Mouse (Mus musculus) embryonic fibroblast, embryonic 13.5 days (primary cell): Measurements from ENCODE around the gene Tmem143. TPM values are rescaled to one million over a fixed set of nuclear protein-coding genes. Genes with fewer than 3 reads are reported as not detected.
A peak's percentile ranks its signal among the peaks of the same experiment; 100 is the strongest.
"Not testable (repeated sequence)": the region's sequence is repeated elsewhere in the genome, so short reads cannot be mapped to it uniquely, and the experiment has no call there.

ENCODE experiments used
- H3K27ac ChIP-seq: 2 replicates; pipeline ENCODE4 v1.5.1; 2012; ENCODE audit warnings: low read length, control low read depth, inconsistent platforms; ENCODE audit not compliant: insufficient read depth
- H3K4me1 ChIP-seq: 2 replicates; pipeline ENCODE4 v1.6.1; 2011; ENCODE audit warnings: low read length; ENCODE audit not compliant: control insufficient read depth, insufficient read depth
- H3K4me3 ChIP-seq: 2 replicates; pipeline ENCODE4 v1.5.1; 2011; ENCODE audit warnings: mild to moderate bottlenecking, control low read depth, low read length; ENCODE audit not compliant: insufficient read depth
- CTCF ChIP-seq: IDR thresholded peaks from 2 replicates; pipeline ENCODE4 v1.5.1; 2011; ENCODE audit warnings: mild to moderate bottlenecking, control low read depth, low read length, moderate library complexity, borderline replicate concordance; ENCODE audit not compliant: insufficient read depth
- POLR2A ChIP-seq: IDR thresholded peaks from 2 replicates; pipeline ENCODE4 v1.6.1; 2011; ENCODE audit warnings: low read depth, mild to moderate bottlenecking, control low read depth, low read length, moderate library complexity
- polyA plus RNA-seq: library from polyadenylated mRNA; stranded (reverse); fragments of >200 nt; gene quantifications from 2 replicates; pipeline ENCODE4 v1.2.4, GENCODE M21; 2011; ENCODE audit warnings: low read depth; ENCODE audit not compliant: missing spikeins, insufficient read length

Gene Tmem143
- polyA plus RNA-seq, 1 experiment: 18.0 TPM

DNA sequence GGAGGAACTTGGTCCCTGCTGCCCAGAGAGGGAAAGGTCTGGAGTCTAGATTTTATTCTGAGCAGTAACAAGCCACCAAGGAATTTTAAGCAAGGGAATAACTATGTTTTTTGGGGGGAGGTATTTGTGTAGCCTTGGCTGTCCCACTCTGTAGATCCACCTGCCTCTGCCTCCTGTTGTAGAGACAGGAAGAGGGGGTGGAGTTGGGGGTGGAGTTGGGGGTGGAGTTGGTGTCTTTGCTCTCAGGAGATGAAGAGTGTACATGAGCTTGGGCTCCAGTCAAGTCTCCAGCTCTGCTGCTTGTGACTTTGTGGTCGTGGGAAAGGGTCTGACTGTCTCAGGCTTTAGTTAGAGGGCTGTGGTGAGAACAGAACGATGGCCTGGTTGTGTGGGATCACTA is 15.7 kb upstream of the Tmem143 start:
- no peak overlapping the region for H3K4me3 ChIP-seq
- H3K27ac ChIP-seq: no peak overlapping the region
- TF ChIP-seq CTCF (no peak), POLR2A (no peak)
- H3K4me1 ChIP-seq: no peaks in the 10 kb centered on the region

DNA sequence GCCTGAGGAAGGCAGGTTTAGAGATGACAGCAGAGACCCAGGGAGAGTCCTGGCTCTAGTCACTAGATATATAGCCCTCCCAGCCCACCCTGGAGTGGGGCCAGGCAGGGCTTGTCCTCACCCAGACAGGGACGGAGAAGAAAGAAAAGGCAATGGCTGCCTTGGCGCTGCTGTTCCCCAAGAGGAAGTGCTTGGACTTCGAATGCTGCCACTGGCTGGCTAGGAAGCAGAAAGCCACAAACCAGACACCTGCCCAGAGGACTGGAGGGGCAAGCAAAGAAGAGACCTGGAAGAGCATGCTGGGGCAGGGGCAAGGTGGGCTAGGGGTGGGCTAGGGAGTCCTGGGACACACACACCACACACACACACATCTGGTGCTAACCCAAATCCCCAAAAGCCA is 9.5 kb upstream of the Tmem143 start:
- TF ChIP-seq POLR2A: no peak
- no peak for TF ChIP-seq CTCF
- Histone ChIP-seq H3K27ac (no peak overlapping the region), H3K4me3 (no peak overlapping the region), H3K4me1 (no peaks in the 10 kb centered on the region)

DNA sequence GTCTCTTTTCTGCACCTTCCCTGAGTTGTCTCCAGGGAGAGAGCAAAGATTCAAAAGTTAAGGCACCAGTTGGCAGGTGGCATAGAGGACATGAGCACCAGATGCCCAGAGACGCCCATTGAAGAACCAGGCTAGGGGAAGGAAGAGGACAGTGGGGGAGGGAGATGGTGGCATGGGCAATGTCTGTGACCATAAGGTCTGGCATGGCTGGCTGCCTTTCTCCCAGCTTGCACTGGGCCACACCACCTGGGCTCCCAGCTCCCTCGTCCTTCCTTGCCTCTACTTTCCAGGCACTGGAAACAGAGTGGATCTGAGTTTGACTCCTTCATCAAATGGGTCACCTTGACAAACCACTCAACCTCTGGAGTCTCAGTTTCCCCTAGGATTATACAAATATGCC is 4.1 kb upstream of the Tmem143 start:
- Histone ChIP-seq H3K4me1 (no peaks in the 10 kb centered on the region), H3K4me3 (no peak overlapping the region), H3K27ac (no peak overlapping the region)
- no peak for TF ChIP-seq CTCF
- no peak for TF ChIP-seq POLR2A

DNA sequence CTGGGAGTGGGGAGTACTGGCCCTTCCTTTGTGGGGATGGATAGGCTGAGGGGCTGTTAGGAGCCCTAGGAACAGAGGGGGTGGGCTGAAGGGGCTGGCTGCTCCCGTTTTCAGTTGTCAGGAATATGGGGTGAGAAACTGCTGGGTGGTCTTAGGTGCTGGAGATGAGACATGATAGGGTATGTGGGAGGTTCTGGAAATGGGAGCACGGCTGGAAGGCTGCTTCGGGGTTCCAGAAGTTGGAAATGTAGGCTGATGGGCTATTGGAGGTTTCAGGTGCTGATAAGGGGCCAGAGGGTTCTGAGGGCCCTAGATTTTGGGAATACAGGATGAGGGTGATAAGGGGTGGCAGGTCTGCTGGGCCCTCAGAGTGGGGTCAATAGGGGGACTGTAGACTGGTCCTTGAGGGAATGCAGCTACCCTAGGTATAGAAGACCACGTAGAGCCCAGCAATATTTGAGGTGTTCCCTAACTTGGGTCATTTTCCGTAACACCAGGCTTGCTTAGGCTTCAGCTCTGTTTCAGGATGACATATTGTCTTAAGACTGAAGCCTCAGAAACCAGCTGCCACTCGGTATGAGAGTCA is 717 bp upstream of the Tmem143 start:
- Histone ChIP-seq H3K4me3 (no peak overlapping the region), H3K27ac (no peak overlapping the region), H3K4me1 (no peaks in the 10 kb centered on the region)
- TF ChIP-seq CTCF (no peak), POLR2A (no peak)

DNA sequence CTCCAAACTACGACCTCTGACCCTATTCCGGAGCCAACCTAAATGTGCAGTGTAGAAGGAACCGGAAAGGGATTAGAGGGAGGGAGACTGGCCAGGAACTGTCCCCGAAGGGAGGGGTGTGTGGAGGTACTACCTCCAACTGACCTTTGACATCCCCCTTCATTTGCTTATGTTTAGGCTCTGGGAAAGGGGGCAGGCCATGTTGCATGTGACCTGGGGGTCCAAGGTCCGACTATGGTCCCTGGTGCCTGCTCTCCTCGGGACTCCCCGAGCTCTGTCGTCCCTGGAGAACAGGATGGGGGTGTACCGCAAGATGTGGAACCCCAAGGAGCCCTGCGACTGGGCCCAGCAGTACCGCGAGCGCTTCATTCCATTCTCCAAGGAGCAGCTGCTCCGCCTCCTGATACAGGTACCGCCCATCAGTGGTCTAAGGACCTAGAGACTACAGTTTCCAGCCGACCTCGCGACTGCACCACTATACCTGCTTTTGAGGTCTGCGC is 567 bp downstream of the Tmem143 start:
- Histone ChIP-seq H3K4me3 (peak overlapping the region; percentile 44), H3K27ac (peak overlapping the region; percentile 24), H3K4me1 (no peaks in the 10 kb centered on the region)
- no peak for TF ChIP-seq CTCF
- TF ChIP-seq POLR2A: peak; percentile 57; the same call in 1 of the 2 replicates

DNA sequence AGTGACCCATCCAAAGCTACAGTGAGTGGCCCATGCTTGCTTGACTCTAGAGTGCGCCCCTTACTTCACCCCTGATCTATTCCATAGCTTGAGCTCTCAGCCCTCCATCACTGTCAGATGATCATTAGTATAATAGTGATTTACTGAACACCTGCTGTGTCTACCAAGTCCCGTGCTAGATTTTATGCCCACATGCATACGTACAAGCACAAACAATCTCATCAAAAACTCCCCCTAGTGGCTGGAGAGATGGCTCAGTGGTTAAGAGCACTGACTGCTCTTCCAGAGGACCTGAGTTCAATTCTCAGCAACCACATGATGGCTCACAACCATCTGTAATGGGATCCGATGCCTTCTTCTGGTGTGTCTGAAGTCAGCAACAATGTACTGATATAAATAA is 1.4 kb downstream of the Tmem143 start:
- H3K4me3 ChIP-seq, H3K27ac ChIP-seq, H3K4me1 ChIP-seq: not testable (repeated sequence)

DNA sequence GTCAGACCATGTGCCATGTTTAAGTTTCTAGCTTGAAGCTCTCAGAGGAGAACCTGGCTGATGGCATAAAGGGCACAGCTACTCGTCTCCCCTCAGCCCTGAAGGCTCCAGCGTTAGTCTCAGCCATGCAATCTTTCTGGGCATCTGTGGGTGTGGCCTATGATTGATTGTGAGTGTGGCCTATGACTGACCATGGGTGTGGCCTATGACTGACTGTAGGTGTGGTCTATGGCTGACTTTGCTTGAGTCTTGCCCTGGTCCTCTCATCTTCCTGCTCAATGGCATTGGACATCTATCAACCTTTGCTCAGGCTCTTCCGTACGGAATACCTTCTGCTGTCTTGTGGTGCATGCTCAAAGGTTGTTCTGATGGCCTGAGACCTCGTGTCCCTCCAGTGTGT is 4.8 kb downstream of the Tmem143 start:
- no peak overlapping the region for H3K4me3 ChIP-seq
- TF ChIP-seq POLR2A (no peak), CTCF (no peak)
- no peaks in the 10 kb centered on the region for H3K4me1 ChIP-seq
- no peak overlapping the region for H3K27ac ChIP-seq

DNA sequence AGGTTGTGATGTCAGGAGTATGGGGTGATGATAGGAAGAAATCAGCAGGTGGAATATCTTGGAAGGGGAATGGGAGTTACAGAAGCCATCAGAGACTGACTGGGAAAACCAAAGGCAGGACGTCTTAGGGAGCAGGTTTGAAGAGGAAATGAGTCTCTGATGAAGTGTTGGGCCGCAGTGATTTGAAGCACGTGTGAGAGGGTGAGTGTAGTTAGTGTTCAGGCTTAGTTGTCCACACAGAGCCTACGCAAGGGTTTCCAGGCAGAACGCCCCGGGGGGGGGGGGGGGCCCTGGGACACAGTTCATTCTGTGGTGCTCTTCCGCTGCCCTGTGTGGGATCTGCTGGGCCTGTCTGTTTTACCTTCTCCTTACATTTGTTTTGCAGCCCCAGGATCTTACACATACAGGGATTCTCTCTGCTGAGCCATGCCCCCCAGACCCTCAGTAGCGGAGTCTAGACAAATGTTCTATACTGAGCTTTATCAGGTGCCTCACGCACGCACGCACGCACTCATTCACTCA is 5.8 kb downstream of the Tmem143 start:
- H3K27ac ChIP-seq: no peak overlapping the region
- no peaks in the 10 kb centered on the region for H3K4me1 ChIP-seq
- TF ChIP-seq CTCF (no peak), POLR2A (no peak)
- no peak overlapping the region for H3K4me3 ChIP-seq

DNA sequence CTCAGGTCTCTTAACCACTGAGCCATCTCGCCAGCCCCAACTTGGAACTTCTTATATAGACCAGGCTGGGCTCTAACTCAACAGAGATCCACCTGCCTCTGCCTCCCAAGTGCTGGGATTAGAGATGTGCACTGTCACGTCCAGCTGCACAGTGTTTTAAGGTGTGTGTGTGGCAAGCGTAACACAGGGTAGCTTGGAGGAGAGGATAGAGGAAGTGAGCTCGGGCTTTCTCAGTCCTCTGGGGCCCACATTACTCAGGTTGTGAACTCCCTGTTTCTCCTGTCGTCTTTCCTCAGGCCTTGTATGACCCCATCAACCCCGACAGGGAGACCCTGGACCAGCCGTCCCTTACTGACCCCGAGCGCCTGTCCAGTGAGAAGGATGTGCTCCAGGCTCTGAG is 9.9 kb downstream of the Tmem143 start:
- no peaks in the 10 kb centered on the region for H3K4me1 ChIP-seq
- H3K4me3 ChIP-seq: no peak overlapping the region
- H3K27ac ChIP-seq: no peak overlapping the region
- TF ChIP-seq CTCF (no peak), POLR2A (no peak)

DNA sequence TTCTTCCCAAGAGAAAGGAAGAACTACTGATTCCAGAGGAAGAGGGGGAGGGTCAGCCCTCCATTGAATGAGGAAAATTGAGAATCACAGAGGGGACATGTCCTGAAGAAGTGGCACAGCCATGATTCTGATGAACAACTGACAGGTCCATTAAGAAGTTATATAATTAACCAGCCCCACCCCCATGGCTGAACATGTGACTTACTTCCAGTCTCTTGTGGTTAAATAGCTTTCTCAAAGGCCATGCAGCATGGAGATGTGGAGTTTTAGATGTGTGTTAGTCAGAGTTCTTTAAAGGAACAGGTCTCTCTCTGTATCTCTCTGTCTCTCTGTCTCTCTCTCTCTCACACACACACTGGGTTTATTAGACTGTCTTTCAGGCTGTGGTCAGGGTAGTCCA is 11.6 kb downstream of the Tmem143 start:
- Histone ChIP-seq H3K4me1 (no peaks in the 10 kb centered on the region), H3K27ac (no peak overlapping the region), H3K4me3 (no peak overlapping the region)
- TF ChIP-seq CTCF (no peak), POLR2A (no peak)

DNA sequence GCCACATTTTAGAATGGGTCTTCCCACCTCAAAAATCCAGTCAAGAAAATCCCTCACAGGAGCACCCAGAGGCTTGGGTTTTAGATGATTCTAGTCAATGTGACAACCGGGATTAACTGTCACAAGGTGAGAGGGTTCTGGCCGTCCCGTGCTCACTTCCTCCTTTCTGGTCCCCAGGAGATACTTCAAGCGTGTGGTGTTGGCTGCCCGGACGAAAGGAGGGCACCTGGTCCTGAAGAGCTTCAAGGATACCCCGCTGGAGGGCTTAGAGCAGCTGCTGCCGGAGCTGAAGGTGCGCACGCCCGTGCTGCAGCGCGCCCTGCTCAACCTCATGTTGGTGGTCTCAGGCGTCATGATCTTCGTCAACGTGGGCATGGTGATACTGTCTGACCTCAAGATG is 12.4 kb downstream of the Tmem143 start:
- Histone ChIP-seq H3K4me3 (no peak overlapping the region), H3K4me1 (no peaks in the 10 kb centered on the region), H3K27ac (no peak overlapping the region)
- TF ChIP-seq CTCF (no peak), POLR2A (no peak)
